Mouse (Mus musculus): ENCODE measurements at regions not wholly inside any gene's neighbourhood (a gene's known extent, or its start where the extent isn't known, plus 50 kb on each side); places are given as distances from the start of the nearest gene placed in this dataset.

DNA sequence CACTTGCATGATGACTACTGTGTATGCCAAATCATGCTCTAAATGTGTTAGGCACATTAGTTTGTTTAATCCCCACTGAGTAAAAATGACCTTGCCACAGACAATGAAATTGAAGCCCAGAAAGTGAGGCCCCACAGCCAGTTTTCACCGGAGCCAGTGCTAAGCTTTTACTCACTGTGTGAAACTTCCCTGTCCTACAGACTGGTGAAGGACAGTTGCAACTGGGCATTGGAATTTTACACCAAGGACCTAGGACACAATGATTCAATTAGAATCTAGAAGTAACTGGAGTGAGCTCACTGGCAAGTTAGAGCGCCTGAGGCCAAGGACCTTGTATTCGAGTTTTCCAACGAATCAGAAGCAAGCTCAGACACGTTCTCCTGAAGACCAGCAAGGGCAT, 79.8 kb downstream of the S1pr1 start:
- DNase-seq (ENCODE audit: low read depth, low spot score) = no peak
- TF ChIP-seq HCFC1 (IDR thresholded peaks at IDR 0.05; ENCODE audit: borderline replicate concordance, insufficient read depth, low read length) = no peak
- no peak for TF ChIP-seq CHD2 (IDR thresholded peaks at IDR 0.05; ENCODE audit: low read depth, low read length)
- TF ChIP-seq MAFK (IDR thresholded peaks at IDR 0.05; ENCODE audit: insufficient read depth, low read depth, low read length) = no peak
- no peak for TF ChIP-seq ZC3H11A (IDR thresholded peaks at IDR 0.05; ENCODE audit: borderline replicate concordance, low read depth, low read length)
- TF ChIP-seq ZNF384 (IDR thresholded peaks at IDR 0.05; ENCODE audit: low read depth, low read length) = no peak
- no peaks in the 10 kb centered on the region for H3K4me1 ChIP-seq (ENCODE audit: control insufficient read depth in 2 of 2, insufficient read depth in 2 of 2, low read length in 2 of 2, poor library complexity in 1 of 2)
- H3K9ac ChIP-seq (ENCODE audit: insufficient read depth, low read depth, low read length, poor library complexity, severe bottlenecking) = no peak overlapping the region
- H3K4me3 ChIP-seq (ENCODE audit: insufficient read depth in 1 of 2, low read depth in 1 of 2, low read length in 2 of 2, poor library complexity in 1 of 2, severe bottlenecking in 1 of 2) = no peak overlapping the region
- in situ Hi-C loops (cut with MboI; ENCODE audit: low sequenced_read_pairs in 2 of 2, unreplicated experiment in 2 of 2) = no loop called here
- H3K27ac ChIP-seq (ENCODE audit: insufficient read depth, low read depth, low read length, poor library complexity, severe bottlenecking) = no peak overlapping the region
- no peaks in the 10 kb centered on the region for H3K9me3 ChIP-seq (ENCODE audit: control insufficient read depth, insufficient read depth, low read depth, low read length)
- no peaks in the 10 kb centered on the region for H3K36me3 ChIP-seq (ENCODE audit: control insufficient read depth, insufficient read depth, low read length, poor library complexity, severe bottlenecking)

DNA sequence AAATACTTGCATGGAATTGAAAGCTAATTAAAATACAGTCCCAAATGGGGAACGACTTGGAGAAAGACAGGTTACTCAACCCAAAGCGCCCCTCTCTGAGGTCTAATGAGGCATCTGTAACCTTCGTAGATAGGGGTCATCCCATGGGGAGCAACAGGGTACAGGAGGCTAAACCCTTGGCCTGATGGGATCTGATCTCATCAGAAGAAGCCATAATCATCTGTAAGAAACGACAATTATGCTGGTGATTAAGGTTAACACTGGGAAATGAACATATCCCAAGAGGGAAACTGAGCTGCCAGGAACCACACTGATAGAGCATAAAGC, 82.5 kb downstream of the S1pr1 start:
- H3K27ac ChIP-seq (ENCODE audit: insufficient read depth, low read depth, low read length, poor library complexity, severe bottlenecking) = no peak overlapping the region
- in situ Hi-C loops (cut with MboI; ENCODE audit: low sequenced_read_pairs in 2 of 2, unreplicated experiment in 2 of 2) = no loop called here
- no peaks in the 10 kb centered on the region for H3K36me3 ChIP-seq (ENCODE audit: control insufficient read depth, insufficient read depth, low read length, poor library complexity, severe bottlenecking)
- H3K9me3 ChIP-seq (ENCODE audit: control insufficient read depth, insufficient read depth, low read depth, low read length) = no peaks in the 10 kb centered on the region
- no peak overlapping the region for H3K9ac ChIP-seq (ENCODE audit: insufficient read depth, low read depth, low read length, poor library complexity, severe bottlenecking)
- no peak overlapping the region for H3K4me3 ChIP-seq (ENCODE audit: insufficient read depth in 1 of 2, low read depth in 1 of 2, low read length in 2 of 2, poor library complexity in 1 of 2, severe bottlenecking in 1 of 2)
- TF ChIP-seq ZNF384 (IDR thresholded peaks at IDR 0.05; ENCODE audit: low read depth, low read length) = no peak
- TF ChIP-seq ZC3H11A (IDR thresholded peaks at IDR 0.05; ENCODE audit: borderline replicate concordance, low read depth, low read length) = no peak
- TF ChIP-seq HCFC1 (IDR thresholded peaks at IDR 0.05; ENCODE audit: borderline replicate concordance, insufficient read depth, low read length) = no peak
- TF ChIP-seq MAFK (IDR thresholded peaks at IDR 0.05; ENCODE audit: insufficient read depth, low read depth, low read length) = no peak
- TF ChIP-seq CHD2 (IDR thresholded peaks at IDR 0.05; ENCODE audit: low read depth, low read length) = no peak
- DNase-seq (ENCODE audit: low read depth, low spot score) = no peak
- no peaks in the 10 kb centered on the region for H3K4me1 ChIP-seq (ENCODE audit: control insufficient read depth in 2 of 2, insufficient read depth in 2 of 2, low read length in 2 of 2, poor library complexity in 1 of 2)

DNA sequence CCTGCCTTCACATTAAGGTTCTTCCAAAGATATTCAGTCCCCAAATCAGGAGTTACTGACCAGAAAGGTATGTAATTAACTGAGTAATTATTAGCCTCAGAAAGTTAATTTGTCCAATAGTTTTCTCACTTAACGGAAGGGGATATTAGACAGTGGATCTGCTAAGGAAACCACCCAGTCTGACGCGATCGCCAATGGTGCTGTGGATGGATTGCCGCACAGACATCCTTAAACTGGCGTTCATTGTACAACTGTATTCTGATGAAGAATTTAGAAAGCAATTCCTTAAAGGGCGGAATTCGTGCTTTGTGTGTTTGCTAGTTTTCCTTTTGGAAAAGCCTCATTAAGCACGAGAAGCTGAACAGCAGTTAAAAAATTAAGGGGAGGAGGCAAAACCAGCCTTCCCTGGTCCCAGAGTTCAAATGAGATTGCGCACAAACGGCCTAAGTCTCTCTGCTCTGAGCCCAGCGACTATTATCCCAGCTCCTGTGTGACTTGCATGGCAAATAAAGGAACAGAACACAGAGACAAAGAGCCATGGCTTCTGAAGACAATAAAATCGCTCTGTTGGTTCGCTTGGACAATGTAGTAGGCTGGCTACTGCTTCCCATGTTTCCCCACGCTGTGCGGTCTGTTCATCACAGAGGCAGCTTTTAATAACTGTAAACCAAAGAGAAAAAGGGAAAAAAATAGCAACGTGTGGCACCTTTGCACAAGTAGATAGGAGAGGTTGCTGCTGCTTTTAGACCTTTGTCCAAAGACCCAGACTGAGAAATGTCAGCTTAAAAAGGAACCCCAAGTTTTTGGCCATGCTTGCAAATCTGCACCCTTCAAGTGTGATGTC, 83.1 kb downstream of the S1pr1 start:
- Histone ChIP-seq H3K9ac (ENCODE audit: insufficient read depth, low read depth, low read length, poor library complexity, severe bottlenecking) (no peak overlapping the region), H3K4me1 (ENCODE audit: control insufficient read depth in 2 of 2, insufficient read depth in 2 of 2, low read length in 2 of 2, poor library complexity in 1 of 2) (no peaks in the 10 kb centered on the region), H3K9me3 (ENCODE audit: control insufficient read depth, insufficient read depth, low read depth, low read length) (no peaks in the 10 kb centered on the region), H3K36me3 (ENCODE audit: control insufficient read depth, insufficient read depth, low read length, poor library complexity, severe bottlenecking) (no peaks in the 10 kb centered on the region), H3K4me3 (ENCODE audit: insufficient read depth in 1 of 2, low read depth in 1 of 2, low read length in 2 of 2, poor library complexity in 1 of 2, severe bottlenecking in 1 of 2) (no peak overlapping the region), H3K27ac (ENCODE audit: insufficient read depth, low read depth, low read length, poor library complexity, severe bottlenecking) (no peak overlapping the region)
- in situ Hi-C loops (cut with MboI; ENCODE audit: low sequenced_read_pairs in 2 of 2, unreplicated experiment in 2 of 2) = no loop called here
- no peak for TF ChIP-seq MAFK (IDR thresholded peaks at IDR 0.05; ENCODE audit: insufficient read depth, low read depth, low read length)
- TF ChIP-seq ZNF384 (IDR thresholded peaks at IDR 0.05; ENCODE audit: low read depth, low read length) = no peak
- TF ChIP-seq HCFC1 (IDR thresholded peaks at IDR 0.05; ENCODE audit: borderline replicate concordance, insufficient read depth, low read length) = no peak
- TF ChIP-seq ZC3H11A (IDR thresholded peaks at IDR 0.05; ENCODE audit: borderline replicate concordance, low read depth, low read length) = no peak
- TF ChIP-seq CHD2 (IDR thresholded peaks at IDR 0.05; ENCODE audit: low read depth, low read length) = no peak
- no peak for DNase-seq (ENCODE audit: low read depth, low spot score)

DNA sequence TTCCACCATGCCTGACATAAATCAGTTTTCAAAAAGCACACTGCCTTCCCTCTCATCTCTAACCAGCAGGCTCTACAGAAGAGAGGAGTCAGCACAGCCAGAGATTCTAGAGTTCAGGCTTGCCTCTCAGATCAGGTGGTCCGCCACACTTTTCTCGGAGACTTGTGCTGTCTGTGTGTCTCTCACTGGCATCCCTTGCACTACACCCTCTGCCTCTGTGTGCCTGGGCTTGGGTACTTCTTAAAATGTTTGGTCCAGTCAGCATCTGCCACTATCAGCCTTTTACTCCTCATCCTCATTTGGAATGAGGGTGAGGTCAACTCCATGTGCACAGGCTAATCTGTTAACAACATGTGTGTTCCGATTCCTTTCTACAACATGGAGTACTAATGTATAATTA, 92.0 kb downstream of the S1pr1 start:
- no peak overlapping the region for H3K9ac ChIP-seq (ENCODE audit: insufficient read depth, low read depth, low read length, poor library complexity, severe bottlenecking)
- H3K9me3 ChIP-seq (ENCODE audit: control insufficient read depth, insufficient read depth, low read depth, low read length) = no peaks in the 10 kb centered on the region
- TF ChIP-seq ZC3H11A (IDR thresholded peaks at IDR 0.05; ENCODE audit: borderline replicate concordance, low read depth, low read length) = no peak
- no peak for TF ChIP-seq ZNF384 (IDR thresholded peaks at IDR 0.05; ENCODE audit: low read depth, low read length)
- TF ChIP-seq CHD2 (IDR thresholded peaks at IDR 0.05; ENCODE audit: low read depth, low read length) = no peak
- TF ChIP-seq HCFC1 (IDR thresholded peaks at IDR 0.05; ENCODE audit: borderline replicate concordance, insufficient read depth, low read length) = no peak
- no peak for TF ChIP-seq MAFK (IDR thresholded peaks at IDR 0.05; ENCODE audit: insufficient read depth, low read depth, low read length)
- H3K4me3 ChIP-seq (ENCODE audit: insufficient read depth in 1 of 2, low read depth in 1 of 2, low read length in 2 of 2, poor library complexity in 1 of 2, severe bottlenecking in 1 of 2) = no peak overlapping the region
- DNase-seq (ENCODE audit: low read depth, low spot score) = no peak
- in situ Hi-C loops (cut with MboI; ENCODE audit: low sequenced_read_pairs in 2 of 2, unreplicated experiment in 2 of 2) = no loop called here
- H3K36me3 ChIP-seq (ENCODE audit: control insufficient read depth, insufficient read depth, low read length, poor library complexity, severe bottlenecking) = no peaks in the 10 kb centered on the region
- no peak overlapping the region for H3K27ac ChIP-seq (ENCODE audit: insufficient read depth, low read depth, low read length, poor library complexity, severe bottlenecking)
- no peaks in the 10 kb centered on the region for H3K4me1 ChIP-seq (ENCODE audit: control insufficient read depth in 2 of 2, insufficient read depth in 2 of 2, low read length in 2 of 2, poor library complexity in 1 of 2)
